Mouse (Mus musculus) ES-Bruce4 (cell line): ENCODE data around the gene Wdpcp. TPM values are rescaled to one million over a fixed set of nuclear protein-coding genes. Genes with fewer than 3 reads are reported as not detected.

Experiments used
- H3K27ac ChIP-seq: 2 replicates; pipeline ENCODE4 v1.5.1; 2012; ENCODE audit warnings: low read length, inconsistent platforms; ENCODE audit not compliant: insufficient read depth
- H3K27me3 ChIP-seq: 2 replicates; pipeline ENCODE4 v1.6.1; 2012; ENCODE audit warnings: mild to moderate bottlenecking, low read length, inconsistent platforms; ENCODE audit not compliant: control insufficient read depth, poor library complexity, insufficient read depth, severe bottlenecking
- H3K36me3 ChIP-seq: 2 replicates; pipeline ENCODE4 v1.6.1; 2012; ENCODE audit warnings: inconsistent platforms, mild to moderate bottlenecking, low read length, moderate library complexity; ENCODE audit not compliant: control insufficient read depth, poor library complexity, insufficient read depth, severe bottlenecking
- H3K4me1 ChIP-seq: one replicate; pipeline ENCODE4 v1.8.1; 2011; ENCODE audit warnings: low read length; ENCODE audit not compliant: control insufficient read depth, insufficient read depth
- H3K4me3 ChIP-seq: 2 replicates; pipeline ENCODE4 v1.5.1; 2011; ENCODE audit warnings: low read depth, mild to moderate bottlenecking, low read length
- H3K9ac ChIP-seq: 2 replicates; pipeline ENCODE4 v1.6.1; 2012; ENCODE audit warnings: low read depth, mild to moderate bottlenecking, inconsistent platforms; ENCODE audit not compliant: poor library complexity, severe bottlenecking
- H3K9me3 ChIP-seq: replicated peaks from 2 replicates; pipeline ENCODE4 v1.6.1; 2012; ENCODE audit warnings: mild to moderate bottlenecking, low read length, inconsistent platforms; ENCODE audit not compliant: control insufficient read depth, poor library complexity, insufficient read depth, severe bottlenecking
- CTCF ChIP-seq: IDR thresholded peaks from one replicate; pipeline ENCODE4 v1.8.1; 2011; ENCODE audit warnings: low read depth, low read length
- EP300 ChIP-seq: IDR thresholded peaks from 2 replicates; pipeline ENCODE4 v1.6.1; 2011; ENCODE audit warnings: low read depth, low read length; ENCODE audit not compliant: insufficient read depth
- POLR2A ChIP-seq: IDR thresholded peaks from one replicate; pipeline ENCODE4 v1.8.1; 2011; ENCODE audit warnings: low read length; ENCODE audit not compliant: insufficient read depth
- polyA plus RNA-seq: library from polyadenylated mRNA; stranded (reverse); fragments of >200 nt; gene quantifications from 2 replicates; pipeline ENCODE4 v1.2.4, GENCODE M21; 2011; ENCODE audit warnings: low read depth; ENCODE audit not compliant: missing spikeins, insufficient read depth, insufficient read length

Wdpcp gene
- polyA plus RNA-seq, 1 experiment: 1.7 TPM

GRCm38 (mm10) chr11:21726329-21726728, 154.3 kb downstream of the Wdpcp start:
- Histone ChIP-seq H3K4me1 (no peaks in the 10 kb centered on the region), H3K27ac (no peak overlapping the region), H3K4me3 (no peak overlapping the region), H3K9me3 (no peaks in the 10 kb centered on the region), H3K27me3 (no peaks in the 10 kb centered on the region), H3K9ac (no peak overlapping the region), H3K36me3 (no peaks in the 10 kb centered on the region)
- TF ChIP-seq POLR2A: no peak
- no peak for TF ChIP-seq CTCF
- no peak for TF ChIP-seq EP300

DNA sequence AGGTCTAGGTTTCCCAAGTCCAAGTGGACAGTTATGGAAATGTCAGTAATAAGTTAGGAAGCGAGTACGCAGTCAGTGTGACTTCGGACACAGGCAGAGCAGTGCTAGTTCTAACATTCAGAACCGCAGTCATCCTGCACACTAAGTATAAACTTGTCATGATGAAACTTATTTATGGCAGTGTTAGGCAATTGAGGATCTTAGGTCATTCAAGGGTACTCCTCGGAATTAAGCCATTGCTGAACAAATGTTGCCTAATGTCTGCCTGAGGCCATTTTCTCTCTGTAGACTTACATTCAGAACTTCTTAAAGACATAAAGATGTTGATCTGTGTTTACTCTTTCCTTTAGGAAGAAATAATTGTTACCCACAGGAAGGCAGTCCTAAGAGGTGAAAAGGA, 157.0 kb downstream of the Wdpcp start:
- H3K27ac ChIP-seq: no peak overlapping the region
- H3K9ac ChIP-seq: no peak overlapping the region
- H3K4me3 ChIP-seq: no peak overlapping the region
- H3K9me3 ChIP-seq: no peaks in the 10 kb centered on the region
- H3K27me3 ChIP-seq: no peaks in the 10 kb centered on the region
- TF ChIP-seq POLR2A (no peak), EP300 (no peak), CTCF (no peak)
- H3K4me1 ChIP-seq: no peaks in the 10 kb centered on the region
- no peaks in the 10 kb centered on the region for H3K36me3 ChIP-seq

- no peaks in the 10 kb centered on the region for H3K9me3 ChIP-seq
- no peak overlapping the region for H3K27ac ChIP-seq
- H3K4me3 ChIP-seq: no peak overlapping the region
- no peaks in the 10 kb centered on the region for H3K27me3 ChIP-seq
- H3K4me1 ChIP-seq: no peaks in the 10 kb centered on the region
- TF ChIP-seq CTCF (no peak), POLR2A (no peak), EP300 (no peak)
- H3K9ac ChIP-seq: no peak overlapping the region
- no peaks in the 10 kb centered on the region for H3K36me3 ChIP-seq
Observed at GRCm38 (mm10) chr11:21729961-21730360, 157.9 kb downstream of the Wdpcp start.

DNA sequence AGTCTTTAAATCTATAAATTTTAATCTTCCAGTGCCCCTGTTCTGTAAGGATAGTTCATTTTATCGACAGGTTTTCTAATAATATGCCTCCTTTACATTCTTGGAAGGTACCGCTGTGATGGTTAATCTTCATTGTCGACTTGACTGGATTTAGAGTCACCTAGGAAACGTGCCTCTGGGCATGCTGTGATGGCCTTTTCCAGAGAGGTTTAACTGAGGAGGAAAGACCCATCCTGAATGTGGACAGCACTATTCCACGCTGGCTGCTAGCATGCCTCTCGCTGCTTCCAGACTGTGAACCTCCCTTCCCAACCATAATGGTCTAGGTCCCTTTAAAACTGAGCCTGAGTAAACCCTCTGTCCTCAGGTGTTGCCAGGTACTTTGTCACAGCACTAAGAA, 163.2 kb downstream of the Wdpcp start:
- TF ChIP-seq CTCF (no peak), EP300 (no peak), POLR2A (no peak)
- no peaks in the 10 kb centered on the region for H3K36me3 ChIP-seq

DNA sequence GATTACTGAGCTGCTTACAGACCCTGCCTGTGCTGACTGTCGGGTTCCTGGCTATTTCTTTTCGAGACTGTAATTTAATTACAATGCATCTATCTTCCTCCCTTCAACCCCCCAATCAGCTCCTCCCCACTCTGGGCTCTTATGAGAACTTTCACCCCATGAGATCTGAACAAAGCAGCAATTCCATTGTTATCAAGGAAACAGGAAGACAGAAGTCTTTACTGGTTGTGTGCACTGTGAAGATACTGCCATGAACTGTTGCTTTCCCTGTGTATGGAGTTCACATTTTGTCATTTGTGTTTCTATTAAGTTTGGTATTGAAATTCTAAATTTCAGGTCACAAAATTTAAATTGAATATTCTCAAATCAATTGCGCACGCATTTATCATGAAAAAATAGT, 177.5 kb downstream of the Wdpcp start:
- no peak for TF ChIP-seq CTCF
- no peak for TF ChIP-seq EP300
- no peak for TF ChIP-seq POLR2A
- H3K27me3 ChIP-seq: no peaks in the 10 kb centered on the region
- H3K27ac ChIP-seq: no peak overlapping the region
- H3K9ac ChIP-seq: no peak overlapping the region
- H3K4me1 ChIP-seq: no peaks in the 10 kb centered on the region
- H3K4me3 ChIP-seq: no peak overlapping the region
- no peaks in the 10 kb centered on the region for H3K36me3 ChIP-seq
- no peaks in the 10 kb centered on the region for H3K9me3 ChIP-seq

More for the DNA sequence above, 163.2 kb downstream of the Wdpcp start:
- no peaks in the 10 kb centered on the region for H3K4me1 ChIP-seq
- no peak overlapping the region for H3K4me3 ChIP-seq
- H3K27ac ChIP-seq: no peak overlapping the region
- no peaks in the 10 kb centered on the region for H3K27me3 ChIP-seq
- H3K9ac ChIP-seq: no peak overlapping the region
- no peaks in the 10 kb centered on the region for H3K9me3 ChIP-seq

DNA sequence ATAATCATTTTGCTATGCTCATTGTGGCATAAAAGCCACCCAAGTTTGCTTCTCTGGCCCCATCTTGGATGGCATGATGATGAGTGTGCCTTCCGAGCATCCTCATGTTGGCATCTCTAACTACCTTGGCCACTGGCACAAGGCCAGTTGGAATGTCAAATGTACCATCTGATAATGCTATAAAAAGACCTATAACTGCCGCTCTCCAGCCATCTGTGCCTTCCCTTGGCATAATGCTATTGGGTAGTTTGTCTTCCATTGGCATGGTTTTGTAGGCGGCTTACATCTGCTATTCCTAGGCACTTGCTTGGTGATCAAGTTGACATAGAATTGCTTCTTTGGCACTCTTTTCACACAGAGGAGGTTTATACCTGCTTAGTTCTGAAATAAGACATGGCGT, 191.2 kb downstream of the Wdpcp start:
- no peak overlapping the region for H3K9ac ChIP-seq
- H3K4me3 ChIP-seq: no peak overlapping the region
- H3K4me1 ChIP-seq: no peaks in the 10 kb centered on the region
- TF ChIP-seq CTCF (no peak), POLR2A (no peak), EP300 (no peak)
- H3K36me3 ChIP-seq: no peaks in the 10 kb centered on the region
- H3K27me3 ChIP-seq: no peaks in the 10 kb centered on the region
- no peak overlapping the region for H3K27ac ChIP-seq
- no peaks in the 10 kb centered on the region; the same call in 1 of the 2 replicates for H3K9me3 ChIP-seq
